Mouse (Mus musculus) brain, embryonic 14.5 days (tissue): ENCODE measurements around the gene Ifrd2.

ENCODE experiments used
- CTCF ChIP-seq: fragments of 200-500 bp; IDR thresholded peaks from 2 replicates; pipeline ENCODE4 v1.5.1; 2012; ENCODE audit warnings: inconsistent platforms, mild to moderate bottlenecking, moderate library complexity, borderline replicate concordance; ENCODE audit not compliant: insufficient read depth, insufficient read length; ENCODE audit errors: extremely low read depth
- POLR2A ChIP-seq: fragments of 200-500 bp; IDR thresholded peaks from 2 replicates; pipeline ENCODE4 v1.6.1; 2012; ENCODE audit warnings: mild to moderate bottlenecking, inconsistent platforms, borderline replicate concordance; ENCODE audit not compliant: poor library complexity, insufficient read depth, insufficient read length, severe bottlenecking; ENCODE audit errors: extremely low read depth

GRCm38 (mm10) chr9:107600745-107601144 is 13.3 kb downstream of the Ifrd2 start:
- no peak for TF ChIP-seq POLR2A
- no peak for TF ChIP-seq CTCF
